Comparison of ENCODE assay signal across 8 mouse cellular contexts in the genomic region with DNA sequence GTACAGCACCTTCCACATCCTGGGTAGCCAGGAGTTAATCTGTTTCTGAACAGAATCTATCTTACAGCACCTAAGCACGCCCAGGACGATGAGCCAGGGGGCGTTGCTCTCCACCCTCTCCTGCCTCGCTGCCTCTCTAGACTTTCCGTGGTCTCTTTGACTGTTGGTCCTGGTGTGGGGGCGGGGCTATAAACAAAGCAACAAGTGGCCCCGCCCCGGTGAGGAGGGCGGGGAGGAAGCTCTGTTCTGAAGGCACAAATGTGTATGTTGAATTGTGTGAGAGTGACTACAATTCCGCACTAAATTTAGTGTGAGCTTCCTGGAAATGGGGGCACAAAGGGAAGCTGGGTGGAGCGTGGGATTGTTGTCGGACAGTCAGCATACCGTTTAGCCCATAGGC. TPM values are rescaled to one million over a fixed set of nuclear protein-coding genes. Genes with fewer than 3 reads are reported as not detected.
DNase-seq lines count a peak whose midpoint lies in the region; ATAC-seq and TF ChIP-seq lines count a peak whose summit lies in the region.

No protein-coding gene starts in this region.

- DNase-seq in gastrocnemius, adult 2 months: peak; percentile 51
- no peak for DNase-seq in gastrocnemius, postnatal 10 days
- peak; percentile 57 for DNase-seq in kidney, adult 9 months
- peak; percentile 78 for DNase-seq in lung, postnatal 14 days
- DNase-seq in right cerebral cortex, postnatal 14 days: peak; percentile 25
- no peak for DNase-seq in cerebellum, adult 11-12 months

- H3K27me3 ChIP-seq in heart, embryonic 11.5 days (ENCODE audit: control insufficient read depth, insufficient read depth, low read length): no peaks in the 10 kb centered on the region

- peaks cover 19% of the 10 kb centered on the region for H3K4me1 ChIP-seq in heart, embryonic 11.5 days (ENCODE audit: control insufficient read depth, insufficient read depth, low read length)

- peak; percentile 99 for ATAC-seq in common myeloid progenitor, adult 5-6 weeks (replicated peaks; ENCODE audit: low read depth, poor library complexity, severe bottlenecking)
- ATAC-seq in heart, embryonic 11.5 days (replicated peaks; ENCODE audit: insufficient number of reproducible peaks, low FRiP score, low TSS enrichment): peak; percentile 59; the same call in 1 of the 2 replicates

- H3K4me3 ChIP-seq in gastrocnemius, adult 2 months: peak overlapping the region; percentile 43
- no peak overlapping the region for H3K4me3 ChIP-seq in heart, embryonic 11.5 days (ENCODE audit: low read depth, low read length)

- intact Hi-C loops in gastrocnemius, adult 2 months (cut with DNase I): no loop called here

- 10% methylated on average over 13 of the region's 13 CpGs for WGBS in heart, embryonic 11.5 days (ENCODE audit: insufficient replicate concordance)

- peak overlapping the region; percentile 43 for H3K4me2 ChIP-seq in heart, embryonic 11.5 days

- H3K9ac ChIP-seq in heart, embryonic 11.5 days (ENCODE audit: low read depth, low read length): no peak overlapping the region

- no peaks in the 10 kb centered on the region for H3K9me3 ChIP-seq in heart, embryonic 11.5 days (replicated peaks; ENCODE audit: control insufficient read depth, low read length)

- H3K36me3 ChIP-seq in heart, embryonic 11.5 days (ENCODE audit: control insufficient read depth, insufficient read depth, low read length): peaks cover 7% of the 10 kb centered on the region

- TF ChIP-seq CTCF in gastrocnemius, adult 2 months (IDR thresholded peaks at IDR 0.05): peak; percentile 20; the same call in 1 of the 2 replicates

- H3K27ac ChIP-seq in gastrocnemius, adult 2 months: peak overlapping the region; percentile 59
- no peak overlapping the region for H3K27ac ChIP-seq in heart, embryonic 11.5 days (ENCODE audit: low read depth, low read length)

RNA-seq across cellular contexts. Expression of a gene that starts 30.1 kb away (rescaled TPM):
- total RNA-seq in gastrocnemius, adult 2 months (2021): 10 to 100 TPM; 30.4 to 43.3 TPM
- 10 to 100 TPM; 54.7 to 72.6 TPM for total RNA-seq in gastrocnemius, postnatal 10 days (2021)
- total RNA-seq in common myeloid progenitor, adult 5-6 weeks (2017): 59.1 and 60.7 TPM in 2 replicates
- 31.3 and 37.2 TPM in 2 replicates for polyA plus RNA-seq in heart, embryonic 11.5 days (2014; fragmentation: Nextera tagmentation; extraction: Ambion mirVana)

Comparison
In these comparisons a context has a peak if more than half of its experiments do, and no peak if none do; other contexts are left out.
1. DNase-seq: peak in gastrocnemius, adult 2 months (single experiment), kidney, adult 9 months (single experiment), lung, postnatal 14 days (single experiment) and right cerebral cortex, postnatal 14 days (single experiment); none in gastrocnemius, postnatal 10 days (single experiment) and cerebellum, adult 11-12 months (single experiment).